Mouse (Mus musculus) bone marrow macrophage, adult 2 months (primary cell): ENCODE measurements at regions not wholly inside any gene's neighbourhood (a gene's known extent, or its start where the extent isn't known, plus 50 kb on each side); places are given as distances from the start of the nearest gene placed in this dataset.
"Not testable (repeated sequence)": the region's sequence is repeated elsewhere in the genome, so short reads cannot be mapped to it uniquely, and the experiment has no call there.

Source experiments
- CTCF ChIP-seq: IDR thresholded peaks from 2 replicates; pipeline ENCODE4 v1.5.1; 2012; ENCODE audit warnings: low read depth, mild to moderate bottlenecking, low read length, moderate library complexity
- POLR2A ChIP-seq: IDR thresholded peaks from 2 replicates; pipeline ENCODE4 v1.6.1; 2012; ENCODE audit warnings: mild to moderate bottlenecking, low read depth, low read length, borderline replicate concordance

DNA sequence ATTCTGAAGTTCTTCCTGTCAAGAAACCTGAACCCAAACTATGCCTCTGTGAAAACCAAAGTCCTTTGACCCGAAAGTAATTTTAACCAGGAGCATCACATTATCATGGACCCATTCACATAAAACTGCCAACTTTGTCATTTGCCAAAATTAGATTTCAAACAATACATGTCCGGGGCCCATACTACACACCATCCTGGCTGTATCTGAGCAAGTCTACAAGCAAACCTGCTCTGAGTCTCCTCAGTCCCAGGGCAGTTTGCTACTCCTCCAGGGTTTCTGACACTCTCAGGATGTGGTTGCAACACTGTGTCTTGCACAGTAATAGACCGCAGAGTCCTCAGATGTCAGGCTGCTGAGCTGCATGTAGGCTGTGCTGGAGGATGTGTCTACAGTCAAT, 712.8 kb upstream of the Zfp386 start:
- not testable (repeated sequence) for TF ChIP-seq CTCF, POLR2A
